Comparison of ENCODE assay signal across 20 mouse cellular contexts in genomic region chr11:90667325-90667724, GRCm38 (mm10). TPM values are rescaled to one million over a fixed set of nuclear protein-coding genes. Genes with fewer than 3 reads are reported as not detected.
A peak's percentile ranks its signal among the peaks of the same experiment; 100 is the strongest.
DNase-seq lines count a peak whose midpoint lies in the region; ATAC-seq and TF ChIP-seq lines count a peak whose summit lies in the region.
"Had no signal": no experiment of that assay in that cellular context is flagged by ENCODE, and none has a peak within 500 bp of the region (broad histone marks: within the 10 kb centered on the region; RNA-seq: fewer than 3 reads in every experiment).

No protein-coding gene starts in this region.

- H3K9me3 ChIP-seq in liver, embryonic 11.5 days (ENCODE audit: control insufficient read depth, low read length) = no peaks in the 10 kb centered on the region
- H3K9me3 ChIP-seq in liver, postnatal 0 days (ENCODE audit: low read length) = no peaks in the 10 kb centered on the region
- H3K9me3 ChIP-seq: embryonic facial prominence, embryonic 15.5 days; forebrain, embryonic 10.5 days; G1E; heart, embryonic 13.5 days had no signal

- no peak for TF ChIP-seq CTCF in liver, postnatal 0 days (IDR thresholded peaks at IDR 0.05; ENCODE audit: low read depth)

- peaks cover 6% of the 10 kb centered on the region; the same call in 1 of the 2 replicates for H3K36me3 ChIP-seq in liver, embryonic 11.5 days (ENCODE audit: control insufficient read depth, insufficient read depth, low read length)
- peaks cover 17% of the 10 kb centered on the region for H3K36me3 ChIP-seq in liver, postnatal 0 days (replicated peaks; ENCODE audit: insufficient read depth, low read length)

- H3K4me1 ChIP-seq in liver, embryonic 11.5 days (replicated peaks; ENCODE audit: control insufficient read depth, insufficient read depth, low read length) = peaks cover 44% of the 10 kb centered on the region
- peaks cover 44% of the 10 kb centered on the region for H3K4me1 ChIP-seq in liver, postnatal 0 days (ENCODE audit: insufficient read depth)

- DNase-seq in liver = peak; percentile 24
- DNase-seq in liver, embryonic 11.5 days (ENCODE audit: low spot score) = no peak
- peak; percentile 51 for DNase-seq in lung, postnatal 36 days
- DNase-seq in lung, postnatal 4 days = no peak
- DNase-seq in liver, postnatal 0 days = peak; percentile 35
- no peak for DNase-seq in urinary bladder, postnatal 4 days (ENCODE audit: low spot score in 2 of 2)
- DNase-seq: adrenal gland, adult 8-10 months; B cell, adult 2 months; cerebellum, adult 2 months; cerebellum, postnatal 10 days; gastrocnemius, adult 2 months; gastrocnemius, postnatal 25 days; heart, postnatal 4 days had no signal

- WGBS in liver, embryonic 11.5 days = 86% methylated on average over 6 of the region's 6 CpGs
- WGBS in liver, postnatal 0 days (ENCODE audit: insufficient replicate concordance) = 75% methylated on average over 6 of the region's 6 CpGs

- no peak for TF ChIP-seq EP300 in liver, postnatal 0 days (IDR thresholded peaks at IDR 0.05; ENCODE audit: low read depth)

- H3K4me2 ChIP-seq in liver, embryonic 11.5 days = no peak overlapping the region
- no peak overlapping the region for H3K4me2 ChIP-seq in liver, postnatal 0 days (ENCODE audit: low read depth, low read length)
- H3K4me2 ChIP-seq: embryonic facial prominence, embryonic 15.5 days; heart, embryonic 13.5 days had no signal

- no peak overlapping the region for H3K4me3 ChIP-seq in liver, embryonic 11.5 days (ENCODE audit: low read depth, low read length)
- H3K4me3 ChIP-seq in liver, postnatal 0 days (ENCODE audit: low read depth, low read length) = no peak overlapping the region
- H3K4me3 ChIP-seq: embryonic facial prominence, embryonic 15.5 days; forebrain, embryonic 10.5 days; gastrocnemius, adult 2 months; heart, embryonic 13.5 days had no signal

- H3K27me3 ChIP-seq in liver, embryonic 11.5 days (replicated peaks; ENCODE audit: control insufficient read depth, insufficient read depth, low read length) = no peaks in the 10 kb centered on the region
- H3K27me3 ChIP-seq in liver, postnatal 0 days (ENCODE audit: insufficient read depth, low read length) = no peaks in the 10 kb centered on the region
- H3K27me3 ChIP-seq: embryonic facial prominence, embryonic 15.5 days; heart, embryonic 13.5 days had no signal

- no peak for ATAC-seq in liver, embryonic 11.5 days (replicated peaks; ENCODE audit: low FRiP score)
- peak; percentile 63 for ATAC-seq in liver, postnatal 0 days
- no peak for ATAC-seq in megakaryocyte, adult 5-6 weeks (ENCODE audit: poor library complexity, severe bottlenecking)
- ATAC-seq: CD4-positive, CD25-positive, alpha-beta regulatory T cell, adult 4 months; forebrain, embryonic 14.5 days had no signal

- no peak overlapping the region for H3K9ac ChIP-seq in liver, embryonic 11.5 days (ENCODE audit: low read depth, low read length)
- H3K9ac ChIP-seq in liver, postnatal 0 days (replicated peaks) = no peak overlapping the region
- H3K9ac ChIP-seq: embryonic facial prominence, embryonic 15.5 days; heart, embryonic 13.5 days had no signal

- H3K27ac ChIP-seq in liver, embryonic 11.5 days (ENCODE audit: low read depth, low read length) = no peak overlapping the region
- peak overlapping the region; percentile 91 for H3K27ac ChIP-seq in liver, postnatal 0 days (ENCODE audit: low read depth)
- H3K27ac ChIP-seq: forebrain, embryonic 10.5 days; gastrocnemius, adult 2 months had no signal

RNA-seq across cellular contexts. Expression of gene Tom1l1, which starts 20.8 kb away (rescaled TPM):
- 60.7 and 66.0 TPM in 2 replicates for polyA plus RNA-seq in liver, embryonic 11.5 days (2014; fragmentation: Nextera tagmentation; extraction: Ambion mirVana)
- polyA plus RNA-seq in liver, postnatal 0 days (2015; fragmentation: Nextera tagmentation; extraction: Ambion mirVana) = 24.0 and 24.6 TPM in 2 replicates
- 0.47 and 1.3 TPM in 2 replicates for total RNA-seq in megakaryocyte, adult 5-6 weeks (2015)
- total RNA-seq in megakaryocyte, adult 5-6 weeks (2017) = 2.2 and 5.9 TPM in 2 replicates

RNA-seq across cellular contexts. Expression of gene Cox11, which starts 29.4 kb away (rescaled TPM):
- 25.9 and 28.8 TPM in 2 replicates for polyA plus RNA-seq in liver, embryonic 11.5 days (2014; fragmentation: Nextera tagmentation; extraction: Ambion mirVana)
- polyA plus RNA-seq in liver, postnatal 0 days (2015; fragmentation: Nextera tagmentation; extraction: Ambion mirVana) = 16.3 and 22.5 TPM in 2 replicates
- 18.5 and 22.2 TPM in 2 replicates for total RNA-seq in megakaryocyte, adult 5-6 weeks (2015)
- total RNA-seq in megakaryocyte, adult 5-6 weeks (2017) = 6.4 and 11.7 TPM in 2 replicates

RNA-seq across cellular contexts. Expression of gene Stxbp4, which starts 29.4 kb away (rescaled TPM):
- 16.6 and 17.9 TPM in 2 replicates for polyA plus RNA-seq in liver, embryonic 11.5 days (2014; fragmentation: Nextera tagmentation; extraction: Ambion mirVana)
- 1.3 and 1.9 TPM in 2 replicates for polyA plus RNA-seq in liver, postnatal 0 days (2015; fragmentation: Nextera tagmentation; extraction: Ambion mirVana)
- 1.7 and 2.6 TPM in 2 replicates for total RNA-seq in megakaryocyte, adult 5-6 weeks (2015)
- total RNA-seq in megakaryocyte, adult 5-6 weeks (2017) = 0.95 and 1.1 TPM in 2 replicates

Comparison
In these comparisons a context has a peak if more than half of its experiments do, and no peak if none do; other contexts are left out.
1. DNase-seq: peak in liver (single experiment), lung, postnatal 36 days (single experiment) and liver, postnatal 0 days (single experiment); none in liver, embryonic 11.5 days (single experiment), lung, postnatal 4 days (0 of 2) and urinary bladder, postnatal 4 days (0 of 2).